Mouse (Mus musculus): Measurements from ENCODE around the gene Slc25a17. TPM values are rescaled to one million over a fixed set of nuclear protein-coding genes. Genes with fewer than 3 reads are reported as not detected.

The Slc25a17 gene
- polyA plus RNA-seq, 1 experiment from 2014 or later, result 133 TPM

DNA sequence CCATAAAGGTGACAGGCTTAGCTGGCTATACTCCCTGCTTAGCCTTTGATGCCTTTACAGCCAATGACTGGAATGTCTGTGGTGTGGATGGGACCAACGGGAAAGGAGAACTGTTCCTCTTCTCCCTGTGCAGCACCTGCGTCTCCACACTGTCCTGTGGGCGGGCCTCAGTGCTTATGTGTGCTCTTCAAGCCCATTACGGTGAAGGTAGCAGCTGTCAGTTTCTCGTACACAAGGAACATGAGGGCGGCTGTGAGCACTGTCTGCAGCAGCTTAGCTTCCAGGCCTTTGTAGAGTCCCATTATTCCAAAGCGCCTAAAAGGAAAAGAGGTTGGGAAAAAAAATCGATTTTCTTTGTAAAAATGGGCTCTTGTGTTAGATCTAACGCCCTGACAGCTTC is 41.1 kb downstream of the Slc25a17 start:
- ATAC-seq, result no peak
- H3K36me3 ChIP-seq (ENCODE audit: control insufficient read depth, insufficient read depth, low read length), result peaks cover 19% of the 10 kb centered on the region
- 92% methylated on average over 9 of the region's 9 CpGs for WGBS

DNA sequence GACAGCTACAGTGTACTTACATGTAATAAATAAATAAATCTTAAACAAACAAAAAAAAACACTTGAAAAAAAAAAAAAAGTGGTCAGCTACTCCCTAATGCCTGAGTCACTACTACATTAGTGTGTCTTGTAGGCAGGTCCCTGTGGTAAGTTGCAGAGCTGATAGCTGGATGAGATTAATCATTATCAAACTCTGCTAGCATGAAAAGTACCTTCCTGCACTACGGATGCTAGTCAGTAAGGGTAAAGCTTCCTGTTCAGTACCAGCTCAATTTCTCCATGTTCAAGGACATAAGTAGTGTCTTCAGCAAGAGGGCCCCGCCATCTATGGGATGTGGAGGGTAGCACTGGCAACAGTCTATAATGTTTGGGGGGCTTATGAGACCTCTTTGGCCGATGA is 46.7 kb downstream of the Slc25a17 start:
- no peak overlapping the region for H3K4me3 ChIP-seq (ENCODE audit: low read length)
- H3K9me3 ChIP-seq (ENCODE audit: control insufficient read depth, low read length), result peaks cover 2% of the 10 kb centered on the region; the same call in 1 of the 2 replicates
- no peak overlapping the region for H3K4me2 ChIP-seq (ENCODE audit: low read length)
- 96% methylated on average over 3 of the region's 3 CpGs for WGBS
- ATAC-seq, result no peak
- H3K36me3 ChIP-seq (ENCODE audit: control insufficient read depth, insufficient read depth, low read length), result peaks cover 4% of the 10 kb centered on the region
- no peak overlapping the region for H3K9ac ChIP-seq (ENCODE audit: low read depth, low read length)
- H3K4me1 ChIP-seq (ENCODE audit: control insufficient read depth, insufficient read depth, low read depth, low read length), result no peaks in the 10 kb centered on the region
- no peaks in the 10 kb centered on the region for H3K27me3 ChIP-seq (replicated peaks; ENCODE audit: control insufficient read depth, insufficient read depth, low read length)
- no peak overlapping the region for H3K27ac ChIP-seq (ENCODE audit: low read depth, low read length)

More for the DNA sequence above, 41.1 kb downstream of the Slc25a17 start:
- no peak overlapping the region for H3K4me2 ChIP-seq (ENCODE audit: low read length)
- H3K9me3 ChIP-seq (ENCODE audit: control insufficient read depth, low read length), result peaks cover 2% of the 10 kb centered on the region; the same call in 1 of the 2 replicates
- H3K4me3 ChIP-seq (ENCODE audit: low read length), result no peak overlapping the region
- no peaks in the 10 kb centered on the region for H3K27me3 ChIP-seq (replicated peaks; ENCODE audit: control insufficient read depth, insufficient read depth, low read length)
- H3K4me1 ChIP-seq (ENCODE audit: control insufficient read depth, insufficient read depth, low read depth, low read length), result no peaks in the 10 kb centered on the region
- no peak overlapping the region for H3K9ac ChIP-seq (ENCODE audit: low read depth, low read length)
- H3K27ac ChIP-seq (ENCODE audit: low read depth, low read length), result no peak overlapping the region

DNA sequence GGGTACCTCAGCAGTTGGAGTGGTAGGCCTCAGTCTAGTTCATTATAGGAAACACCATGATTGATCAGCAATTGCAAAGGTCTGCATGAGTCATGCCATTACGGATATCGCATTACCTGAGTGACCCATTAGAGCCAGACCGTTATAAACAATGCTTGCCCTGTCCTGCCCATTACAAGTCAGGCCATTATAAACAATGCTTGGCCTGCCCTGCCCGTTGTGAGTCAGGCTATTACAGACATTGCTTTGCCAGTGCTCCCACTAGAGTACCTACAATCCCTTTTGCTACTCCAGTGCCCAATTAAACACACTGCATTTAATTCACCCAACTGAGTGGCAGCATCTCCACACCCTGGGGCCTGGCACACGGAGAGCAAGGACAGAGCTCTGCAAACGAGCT is 49.6 kb downstream of the Slc25a17 start:
- ATAC-seq, result no peak
- H3K27ac ChIP-seq (ENCODE audit: low read depth, low read length), result no peak overlapping the region
- H3K36me3 ChIP-seq (ENCODE audit: control insufficient read depth, insufficient read depth, low read length), result no peaks in the 10 kb centered on the region
- no peak overlapping the region for H3K4me2 ChIP-seq (ENCODE audit: low read length)
- no peak overlapping the region for H3K9ac ChIP-seq (ENCODE audit: low read depth, low read length)
- no peaks in the 10 kb centered on the region for H3K9me3 ChIP-seq (ENCODE audit: control insufficient read depth, low read length)
- 73% methylated on average over 6 of the region's 6 CpGs for WGBS
- H3K4me1 ChIP-seq (ENCODE audit: control insufficient read depth, insufficient read depth, low read depth, low read length), result no peaks in the 10 kb centered on the region
- H3K27me3 ChIP-seq (replicated peaks; ENCODE audit: control insufficient read depth, insufficient read depth, low read length), result no peaks in the 10 kb centered on the region
- no peak overlapping the region for H3K4me3 ChIP-seq (ENCODE audit: low read length)

DNA sequence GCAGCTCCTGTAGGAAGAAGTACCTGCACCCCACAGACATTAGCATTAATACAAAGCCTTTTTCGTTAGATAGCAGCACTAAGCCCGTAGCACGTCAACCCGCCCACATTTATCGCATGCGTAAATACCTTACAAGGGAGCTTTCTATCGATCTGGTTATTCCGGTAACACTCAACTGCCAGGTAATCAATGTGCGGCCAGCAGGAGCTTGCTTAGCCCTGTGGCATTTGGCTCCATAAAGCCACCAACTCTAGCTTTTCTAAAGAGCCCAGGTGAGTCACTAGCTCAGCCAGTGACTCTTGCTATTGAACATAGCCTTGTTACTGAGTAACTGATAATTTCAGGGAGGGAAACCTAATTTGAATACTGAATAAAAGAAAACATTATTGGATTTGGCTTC is 50.3 kb downstream of the Slc25a17 start:
- 93% methylated on average over 9 of the region's 9 CpGs for WGBS
- H3K36me3 ChIP-seq (ENCODE audit: control insufficient read depth, insufficient read depth, low read length), result no peaks in the 10 kb centered on the region
- no peak overlapping the region for H3K4me3 ChIP-seq (ENCODE audit: low read length)
- no peaks in the 10 kb centered on the region for H3K9me3 ChIP-seq (ENCODE audit: control insufficient read depth, low read length)
- no peaks in the 10 kb centered on the region for H3K27me3 ChIP-seq (replicated peaks; ENCODE audit: control insufficient read depth, insufficient read depth, low read length)
- no peak overlapping the region for H3K27ac ChIP-seq (ENCODE audit: low read depth, low read length)
- no peaks in the 10 kb centered on the region for H3K4me1 ChIP-seq (ENCODE audit: control insufficient read depth, insufficient read depth, low read depth, low read length)
- ATAC-seq, result no peak
- H3K4me2 ChIP-seq (ENCODE audit: low read length), result no peak overlapping the region
- H3K9ac ChIP-seq (ENCODE audit: low read depth, low read length), result no peak overlapping the region

DNA sequence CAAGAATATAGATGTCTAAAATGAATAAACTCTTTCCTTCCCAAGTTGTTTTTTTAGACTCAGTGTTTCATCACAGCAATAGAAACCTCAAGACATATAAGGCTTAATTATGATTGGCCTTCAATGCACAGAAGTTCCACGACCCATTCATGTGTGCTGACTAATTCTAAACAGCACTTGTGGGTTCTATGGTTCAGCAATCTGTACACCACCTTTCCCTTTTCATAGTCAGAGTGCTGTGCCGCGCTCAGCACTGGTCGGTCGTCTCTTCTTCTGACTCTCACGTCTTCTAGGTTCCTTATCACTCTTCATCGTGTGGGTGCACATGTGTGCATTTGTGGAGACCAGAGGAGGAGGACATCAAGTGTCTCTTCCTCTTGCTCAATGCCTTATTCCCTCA is 52.6 kb downstream of the Slc25a17 start:
- no peak for ATAC-seq
- Histone ChIP-seq H3K36me3 (ENCODE audit: control insufficient read depth, insufficient read depth, low read length) (no peaks in the 10 kb centered on the region), H3K9ac (ENCODE audit: low read depth, low read length) (no peak overlapping the region), H3K9me3 (ENCODE audit: control insufficient read depth, low read length) (no peaks in the 10 kb centered on the region), H3K4me1 (ENCODE audit: control insufficient read depth, insufficient read depth, low read depth, low read length) (no peaks in the 10 kb centered on the region), H3K4me3 (ENCODE audit: low read length) (no peak overlapping the region), H3K27me3 (replicated peaks; ENCODE audit: control insufficient read depth, insufficient read depth, low read length) (no peaks in the 10 kb centered on the region), H3K4me2 (ENCODE audit: low read length) (no peak overlapping the region), H3K27ac (ENCODE audit: low read depth, low read length) (no peak overlapping the region)
- WGBS, result 95% methylated on average over 7 of the region's 7 CpGs

DNA sequence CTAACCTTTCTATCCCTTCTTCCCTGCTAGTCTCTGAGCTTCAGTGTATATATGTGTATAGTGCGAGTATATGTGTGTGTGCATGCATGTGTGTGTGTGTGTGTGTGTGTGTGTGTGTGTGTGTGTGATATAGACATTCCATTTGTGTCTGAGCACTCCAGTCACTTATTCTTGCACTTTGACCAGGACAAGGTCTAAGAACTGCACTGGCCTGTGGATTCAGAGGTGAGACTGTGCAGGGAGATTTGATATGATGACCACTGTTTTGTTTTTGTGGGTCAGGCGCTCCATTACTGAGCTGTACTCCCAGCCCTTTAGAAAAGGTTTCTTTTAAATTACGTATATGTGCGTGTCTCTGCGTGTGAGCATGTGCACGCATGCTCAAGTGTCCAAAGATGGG is 54.1 kb downstream of the Slc25a17 start:
- H3K9me3 ChIP-seq (ENCODE audit: control insufficient read depth, low read length), result no peaks in the 10 kb centered on the region

DNA sequence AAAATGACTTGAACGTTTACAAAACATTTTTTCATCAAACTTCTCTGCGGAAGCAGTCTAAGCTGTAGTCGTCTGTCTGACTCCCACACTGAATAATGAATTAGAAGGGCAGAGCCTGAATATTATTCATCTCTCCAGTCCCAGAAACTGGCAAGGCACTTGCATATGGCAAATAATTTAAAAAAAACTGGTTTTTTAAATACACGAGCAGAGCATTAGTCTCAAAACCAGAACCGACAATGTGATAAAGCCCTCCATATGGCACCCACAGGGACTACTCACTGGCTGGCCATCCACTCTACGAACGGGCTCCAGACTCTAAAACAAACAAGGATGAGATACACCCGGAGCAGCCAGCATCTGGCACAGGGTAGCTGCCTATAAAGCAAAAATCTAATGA is 55.6 kb downstream of the Slc25a17 start:
- Histone ChIP-seq H3K4me1 (ENCODE audit: control insufficient read depth, insufficient read depth, low read depth, low read length) (no peaks in the 10 kb centered on the region), H3K9ac (ENCODE audit: low read depth, low read length) (no peak overlapping the region), H3K36me3 (ENCODE audit: control insufficient read depth, insufficient read depth, low read length) (no peaks in the 10 kb centered on the region), H3K4me2 (ENCODE audit: low read length) (no peak overlapping the region), H3K9me3 (ENCODE audit: control insufficient read depth, low read length) (no peaks in the 10 kb centered on the region), H3K27me3 (replicated peaks; ENCODE audit: control insufficient read depth, insufficient read depth, low read length) (no peaks in the 10 kb centered on the region), H3K4me3 (ENCODE audit: low read length) (no peak overlapping the region), H3K27ac (ENCODE audit: low read depth, low read length) (no peak overlapping the region)
- 76% methylated on average over 8 of the region's 8 CpGs for WGBS
- no peak for ATAC-seq

More for the DNA sequence above, 54.1 kb downstream of the Slc25a17 start:
- H3K27ac ChIP-seq (ENCODE audit: low read depth, low read length), result no peak overlapping the region
- WGBS, result 91% methylated on average over 6 of the region's 6 CpGs
- no peak overlapping the region for H3K4me3 ChIP-seq (ENCODE audit: low read length)
- H3K4me1 ChIP-seq (ENCODE audit: control insufficient read depth, insufficient read depth, low read depth, low read length), result no peaks in the 10 kb centered on the region
- no peak overlapping the region for H3K9ac ChIP-seq (ENCODE audit: low read depth, low read length)
- no peak for ATAC-seq
- H3K4me2 ChIP-seq (ENCODE audit: low read length), result no peak overlapping the region
- H3K27me3 ChIP-seq (replicated peaks; ENCODE audit: control insufficient read depth, insufficient read depth, low read length), result no peaks in the 10 kb centered on the region
- no peaks in the 10 kb centered on the region for H3K36me3 ChIP-seq (ENCODE audit: control insufficient read depth, insufficient read depth, low read length)

DNA sequence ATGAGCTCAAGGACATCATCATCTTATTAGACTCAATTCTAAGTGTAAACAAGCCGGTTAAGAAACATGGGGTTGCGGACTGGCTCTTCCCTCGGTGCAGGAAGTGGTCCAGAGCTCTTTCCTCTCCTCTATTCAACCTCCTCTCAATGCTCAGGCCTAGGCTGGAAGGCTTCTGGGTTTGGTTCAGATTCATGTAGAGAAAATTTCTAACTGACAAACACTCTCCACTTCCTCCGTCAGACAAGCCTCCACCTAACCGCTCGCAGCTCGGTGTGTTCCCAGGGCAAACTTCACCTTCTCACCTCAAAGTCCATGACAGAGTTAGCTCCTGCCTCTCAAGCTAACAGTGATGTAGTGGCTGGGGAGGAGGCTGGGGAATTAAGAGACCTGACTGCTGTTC is 56.6 kb downstream of the Slc25a17 start:
- Histone ChIP-seq H3K4me3 (ENCODE audit: low read length) (no peak overlapping the region), H3K4me2 (ENCODE audit: low read length) (no peak overlapping the region), H3K4me1 (ENCODE audit: control insufficient read depth, insufficient read depth, low read depth, low read length) (no peaks in the 10 kb centered on the region), H3K27me3 (replicated peaks; ENCODE audit: control insufficient read depth, insufficient read depth, low read length) (no peaks in the 10 kb centered on the region), H3K9ac (ENCODE audit: low read depth, low read length) (no peak overlapping the region), H3K9me3 (ENCODE audit: control insufficient read depth, low read length) (no peaks in the 10 kb centered on the region), H3K36me3 (ENCODE audit: control insufficient read depth, insufficient read depth, low read length) (no peaks in the 10 kb centered on the region), H3K27ac (ENCODE audit: low read depth, low read length) (no peak overlapping the region)
- ATAC-seq, result no peak
- WGBS, result 92% methylated on average over 7 of the region's 7 CpGs

DNA sequence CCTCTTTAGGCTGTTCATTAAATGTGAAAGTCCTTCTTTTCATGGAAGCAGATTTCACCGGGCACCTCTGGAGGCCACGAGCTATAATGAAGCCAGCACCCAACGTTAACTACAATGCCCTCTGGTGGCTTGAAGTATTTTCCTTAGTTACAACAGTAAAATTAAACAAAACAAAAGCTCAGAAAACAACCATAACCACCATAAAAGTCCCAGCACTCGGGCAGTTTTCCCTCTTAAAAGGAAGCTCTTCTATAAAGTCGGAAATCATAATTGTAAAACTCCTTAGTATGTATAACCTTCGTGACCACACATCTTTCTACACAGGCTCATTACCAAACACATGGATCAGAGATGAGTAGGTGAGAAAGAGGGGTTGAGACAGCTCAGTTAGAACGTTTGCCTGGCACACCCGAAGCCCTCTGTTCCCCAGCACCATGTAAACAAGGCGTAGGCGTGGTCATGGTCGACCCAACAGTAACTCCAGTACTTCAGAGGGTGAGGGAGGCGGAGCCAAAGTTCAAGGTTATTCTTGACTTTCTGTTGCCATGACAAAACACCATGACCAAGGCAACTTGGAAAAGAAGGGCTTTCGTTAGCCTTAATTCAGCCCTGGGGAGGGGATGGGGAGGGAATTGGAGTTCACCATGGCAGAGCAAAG is 58.3 kb downstream of the Slc25a17 start:
- Histone ChIP-seq H3K27ac (ENCODE audit: low read depth, low read length) (no peak overlapping the region), H3K4me2 (ENCODE audit: low read length) (no peak overlapping the region), H3K9me3 (ENCODE audit: control insufficient read depth, low read length) (no peaks in the 10 kb centered on the region), H3K36me3 (ENCODE audit: control insufficient read depth, insufficient read depth, low read length) (no peaks in the 10 kb centered on the region), H3K4me3 (ENCODE audit: low read length) (no peak overlapping the region), H3K27me3 (replicated peaks; ENCODE audit: control insufficient read depth, insufficient read depth, low read length) (no peaks in the 10 kb centered on the region), H3K9ac (ENCODE audit: low read depth, low read length) (no peak overlapping the region), H3K4me1 (ENCODE audit: control insufficient read depth, insufficient read depth, low read depth, low read length) (no peaks in the 10 kb centered on the region)
- 70% methylated on average over 13 of the region's 13 CpGs for WGBS
- ATAC-seq, result no peak
